Mouse (Mus musculus) heart, embryonic 14.5 days (tissue): ENCODE results near the gene Sarnp. TPM values are rescaled to one million over a fixed set of nuclear protein-coding genes. Genes with fewer than 3 reads are reported as not detected.

Experiments used
- ATAC-seq: fragments of 200-750 bp; cut with Nextera tagmentation; 2 replicates; pipeline ENCODE4 v1.8.0; 2017; ENCODE audit warnings: low read depth, moderate TSS enrichment; ENCODE audit not compliant: insufficient number of reproducible peaks, insufficient read depth, low FRiP score
- H3K27ac ChIP-seq, 2 experiments: fragments of 200-500 bp in 1 of 2; fragments of 300-500 bp in 1 of 2; sonication (generic) in 1 of 2; replicated peaks in 1 of 2; 2 replicates each; pipeline ENCODE4 v1.5.1; 2012 to 2014; ENCODE audit warnings: low read depth in 2 of 2, low read length in 2 of 2, control low read depth in 1 of 2, mild to moderate bottlenecking in 1 of 2, mixed read lengths in 1 of 2; ENCODE audit not compliant: control insufficient read depth in 1 of 2, insufficient read depth in 1 of 2
- H3K27me3 ChIP-seq: fragments of 300-500 bp; sonication (generic); 2 replicates; pipeline ENCODE4 v1.6.1; 2014; ENCODE audit warnings: mild to moderate bottlenecking, low read length, control low read depth; ENCODE audit not compliant: control insufficient read depth, insufficient read depth
- H3K36me3 ChIP-seq: fragments of 300-500 bp; sonication (generic); 2 replicates; pipeline ENCODE4 v1.6.1; 2014; ENCODE audit warnings: mild to moderate bottlenecking, control low read depth, low read length, mixed read lengths; ENCODE audit not compliant: control insufficient read depth, insufficient read depth
- H3K4me1 ChIP-seq, 2 experiments: fragments of 200-500 bp in 1 of 2; fragments of 300-500 bp in 1 of 2; sonication (generic) in 1 of 2; 2 replicates each; pipeline ENCODE4 v1.6.1; 2012 to 2014; ENCODE audit warnings: low read length in 2 of 2, control low read depth in 1 of 2, mixed read lengths in 1 of 2; ENCODE audit not compliant: control insufficient read depth in 2 of 2, insufficient read depth in 2 of 2
- H3K4me2 ChIP-seq: fragments of 300-500 bp; sonication (generic); 2 replicates; pipeline ENCODE4 v1.6.1; 2014; ENCODE audit warnings: mild to moderate bottlenecking, low read length
- H3K4me3 ChIP-seq, 2 experiments: fragments of 200-500 bp in 1 of 2; fragments of 300-500 bp in 1 of 2; sonication (generic) in 1 of 2; 2 replicates each; pipeline ENCODE4 v1.5.1; 2012 to 2014; ENCODE audit warnings: low read length in 2 of 2, mild to moderate bottlenecking in 2 of 2, control low read depth in 1 of 2, low read depth in 1 of 2, moderate library complexity in 1 of 2; ENCODE audit not compliant: control insufficient read depth in 1 of 2, insufficient read depth in 1 of 2
- H3K9ac ChIP-seq: fragments of 300-500 bp; sonication (generic); 2 replicates; pipeline ENCODE4 v1.6.1; 2014; ENCODE audit warnings: mild to moderate bottlenecking, low read length
- H3K9me3 ChIP-seq: fragments of 300-500 bp; sonication (generic); 2 replicates; pipeline ENCODE4 v1.6.1; 2016; ENCODE audit warnings: low read length, control low read depth; ENCODE audit not compliant: control insufficient read depth
- WGBS: fragments of 180-500 bp; shearing (Covaris S2); extraction: QIAGEN DNeasy Blood & Tissue Kit; methylation state at CpG from one replicate; pipeline ENCODE4 v1.1.7; 2014; 5-methylcytosine and 5-hydroxymethylcytosine counted together
- polyA plus RNA-seq: library from polyadenylated mRNA; unstranded; fragments of >200 nt; fragmentation: Nextera tagmentation; extraction: Ambion mirVana; gene quantifications from 2 replicates; pipeline ENCODE4 v1.2.1, GENCODE M21; 2014

Sarnp gene
- polyA plus RNA-seq, 1 experiment from 2014 or later, result 168 TPM

GRCm38 (mm10) chr10:128845516-128845915 is 28.4 kb downstream of the Sarnp start:
- no peaks in the 10 kb centered on the region for H3K9me3 ChIP-seq
- no peak overlapping the region for H3K9ac ChIP-seq
- no peak overlapping the region for H3K4me3 ChIP-seq
- ATAC-seq, result no peak
- H3K36me3 ChIP-seq, result peaks cover 86% of the 10 kb centered on the region
- no peaks in the 10 kb centered on the region for H3K27me3 ChIP-seq
- no peak overlapping the region for H3K4me2 ChIP-seq
- H3K4me1 ChIP-seq, result no peaks in the 10 kb centered on the region
- 81% methylated on average over 2 of the region's 2 CpGs for WGBS
- H3K27ac ChIP-seq, result no peak overlapping the region

- Histone ChIP-seq H3K27ac (no peak overlapping the region), H3K4me1 (no peaks in the 10 kb centered on the region), H3K4me3 (no peak overlapping the region), H3K27me3 (no peaks in the 10 kb centered on the region), H3K4me2 (no peak overlapping the region), H3K9me3 (no peaks in the 10 kb centered on the region), H3K36me3 (peaks cover 84% of the 10 kb centered on the region), H3K9ac (no peak overlapping the region)
- no peak for ATAC-seq
- 97% methylated on average over 4 of the region's 4 CpGs for WGBS
These were observed 29.5 kb downstream of the Sarnp start for GRCm38 (mm10) chr10:128846664-128847063.

- Histone ChIP-seq H3K4me1 (no peaks in the 10 kb centered on the region), H3K27me3 (no peaks in the 10 kb centered on the region), H3K9ac (no peak overlapping the region), H3K27ac (no peak overlapping the region), H3K9me3 (no peaks in the 10 kb centered on the region), H3K4me3 (no peak overlapping the region), H3K36me3 (peaks cover 79% of the 10 kb centered on the region), H3K4me2 (no peak overlapping the region)
- WGBS, result 79% methylated on average over 2 of the region's 2 CpGs
- ATAC-seq, result no peak
These were observed 31.3 kb downstream of the Sarnp start for GRCm38 (mm10) chr10:128848426-128848825.

GRCm38 (mm10) chr10:128850339-128850738 is 33.2 kb downstream of the Sarnp start:
- Histone ChIP-seq H3K27me3 (no peaks in the 10 kb centered on the region), H3K36me3 (peaks cover 73% of the 10 kb centered on the region), H3K9me3 (no peaks in the 10 kb centered on the region), H3K4me2 (no peak overlapping the region), H3K9ac (no peak overlapping the region), H3K4me1 (no peaks in the 10 kb centered on the region), H3K4me3 (no peak overlapping the region), H3K27ac (no peak overlapping the region)
- no peak for ATAC-seq
- 76% methylated on average over 3 of the region's 3 CpGs for WGBS

GRCm38 (mm10) chr10:128861176-128861575 is 44.0 kb downstream of the Sarnp start:
- H3K4me3 ChIP-seq, result no peak overlapping the region
- no peak for ATAC-seq
- no peaks in the 10 kb centered on the region for H3K4me1 ChIP-seq
- H3K36me3 ChIP-seq, result peaks cover 63% of the 10 kb centered on the region
- H3K9me3 ChIP-seq, result no peaks in the 10 kb centered on the region
- H3K27ac ChIP-seq, result no peak overlapping the region
- no peak overlapping the region for H3K9ac ChIP-seq
- H3K4me2 ChIP-seq, result no peak overlapping the region
- no peaks in the 10 kb centered on the region for H3K27me3 ChIP-seq

- Histone ChIP-seq H3K36me3 (peaks cover 65% of the 10 kb centered on the region), H3K4me2 (no peak overlapping the region)
- 84% methylated on average over 3 of the region's 3 CpGs for WGBS
These were observed 48.9 kb downstream of the Sarnp start for GRCm38 (mm10) chr10:128866042-128866441.

GRCm38 (mm10) chr10:128866518-128866917 is 49.4 kb downstream of the Sarnp start:
- no peak for ATAC-seq
- peaks cover 66% of the 10 kb centered on the region for H3K36me3 ChIP-seq

More at GRCm38 (mm10) chr10:128866042-128866441, 48.9 kb downstream of the Sarnp start:
- no peak for ATAC-seq
- Histone ChIP-seq H3K9me3 (no peaks in the 10 kb centered on the region), H3K4me1 (no peaks in the 10 kb centered on the region), H3K4me3 (no peak overlapping the region), H3K27ac (no peak overlapping the region), H3K9ac (no peak overlapping the region), H3K27me3 (no peaks in the 10 kb centered on the region)

GRCm38 (mm10) chr10:128870341-128870740 is 53.2 kb downstream of the Sarnp start:
- ATAC-seq, result no peak
- Histone ChIP-seq H3K27me3 (no peaks in the 10 kb centered on the region), H3K4me2 (no peak overlapping the region), H3K27ac (no peak overlapping the region), H3K4me3 (no peak overlapping the region), H3K9me3 (no peaks in the 10 kb centered on the region), H3K36me3 (peaks cover 74% of the 10 kb centered on the region), H3K9ac (no peak overlapping the region), H3K4me1 (no peaks in the 10 kb centered on the region)
- WGBS, result 74% methylated on average over 3 of the region's 3 CpGs

More at GRCm38 (mm10) chr10:128866518-128866917, 49.4 kb downstream of the Sarnp start:
- no peak overlapping the region for H3K27ac ChIP-seq
- no peaks in the 10 kb centered on the region for H3K27me3 ChIP-seq
- no peak overlapping the region for H3K4me3 ChIP-seq
- H3K9ac ChIP-seq, result no peak overlapping the region
- no peaks in the 10 kb centered on the region for H3K4me1 ChIP-seq
- WGBS, result 86% methylated on average over 1 of the region's 1 CpGs
- H3K4me2 ChIP-seq, result no peak overlapping the region
- no peaks in the 10 kb centered on the region for H3K9me3 ChIP-seq
